Comparison of ENCODE assay signal across 16 mouse cellular contexts in the genomic region with DNA sequence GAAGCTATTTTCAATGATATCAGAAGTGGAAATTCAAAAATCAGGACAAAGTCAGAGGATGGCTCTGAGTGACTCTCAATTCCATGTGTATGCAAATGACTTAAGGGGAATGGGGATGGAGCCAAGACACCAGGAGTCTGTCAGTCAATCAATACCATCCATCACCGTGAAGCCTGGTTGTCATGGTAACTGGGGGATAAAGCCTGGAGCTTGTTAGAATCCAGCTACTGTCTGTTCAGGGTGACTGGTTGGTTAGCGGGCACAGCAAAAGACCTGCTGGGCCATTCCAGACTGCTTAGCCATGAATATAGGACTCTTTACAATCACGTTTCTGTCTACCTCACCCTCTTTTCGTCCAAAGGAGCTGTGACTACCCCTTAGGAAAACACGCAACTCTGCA. TPM values are rescaled to one million over a fixed set of nuclear protein-coding genes. Genes with fewer than 3 reads are reported as not detected.
DNase-seq lines count a peak whose midpoint lies in the region; ATAC-seq lines count a peak whose summit lies in the region.
"Had no signal": no experiment of that assay in that cellular context is flagged by ENCODE, and none has a peak within 500 bp of the region (broad histone marks: within the 10 kb centered on the region; RNA-seq: fewer than 3 reads in every experiment).

No protein-coding gene starts in this region.

- no peak overlapping the region for H3K9ac ChIP-seq in neural tube, embryonic 12.5 days
- H3K9ac ChIP-seq in neural tube, embryonic 15.5 days (replicated peaks): no peak overlapping the region
- no peak overlapping the region for H3K9ac ChIP-seq in forebrain, embryonic 15.5 days (replicated peaks)
- H3K9ac ChIP-seq: heart, embryonic 12.5 days; limb, embryonic 15.5 days had no signal

- no peak overlapping the region for H3K27ac ChIP-seq in neural tube, embryonic 12.5 days
- no peak overlapping the region for H3K27ac ChIP-seq in neural tube, embryonic 15.5 days (replicated peaks)
- H3K27ac ChIP-seq in forebrain, embryonic 15.5 days (replicated peaks): 0 out of 2 replicates have a peak overlapping the region, but pooled peaks have one; percentile 23
- peak overlapping the region; percentile 61; the same call in 1 of the 2 replicates for H3K27ac ChIP-seq in midbrain, embryonic 10.5 days (replicated peaks)
- H3K27ac ChIP-seq: layer of hippocampus, adult 2 months; limb, embryonic 15.5 days had no signal

- no peak overlapping the region for H3K4me3 ChIP-seq in neural tube, embryonic 12.5 days
- no peak overlapping the region for H3K4me3 ChIP-seq in neural tube, embryonic 15.5 days (replicated peaks)
- no peak overlapping the region for H3K4me3 ChIP-seq in forebrain, embryonic 15.5 days
- no peak overlapping the region for H3K4me3 ChIP-seq in midbrain, embryonic 10.5 days
- H3K4me3 ChIP-seq: heart, embryonic 12.5 days; layer of hippocampus, adult 2 months; limb, embryonic 15.5 days had no signal

- peak; percentile 50 for DNase-seq in midbrain, embryonic 10.5 days (ENCODE audit: low spot score)
- DNase-seq in left cerebral cortex, adult 9 months (ENCODE audit: low spot score in 2 of 2): no peak
- DNase-seq in frontal cortex, adult 2 months (ENCODE audit: extremely low spot score in 1 of 2, low spot score in 1 of 2): no peak
- DNase-seq in liver: no peak
- DNase-seq: adrenal gland, postnatal 36 days; cerebellum, adult 2 months; gastrocnemius, postnatal 10 days had no signal

- WGBS in neural tube, embryonic 12.5 days: 20% methylated on average over 5 of the region's 5 CpGs
- 19% methylated on average over 5 of the region's 5 CpGs for WGBS in neural tube, embryonic 15.5 days
- WGBS in forebrain, embryonic 15.5 days: 12% methylated on average over 5 of the region's 5 CpGs
- 17% methylated on average over 5 of the region's 5 CpGs for WGBS in midbrain, embryonic 10.5 days

- no peaks in the 10 kb centered on the region for H3K36me3 ChIP-seq in neural tube, embryonic 12.5 days
- no peaks in the 10 kb centered on the region for H3K36me3 ChIP-seq in neural tube, embryonic 15.5 days
- no peaks in the 10 kb centered on the region for H3K36me3 ChIP-seq in forebrain, embryonic 15.5 days
- no peaks in the 10 kb centered on the region for H3K36me3 ChIP-seq in midbrain, embryonic 10.5 days
- H3K36me3 ChIP-seq: heart, embryonic 12.5 days; limb, embryonic 15.5 days had no signal

- ATAC-seq in neural tube, embryonic 12.5 days (ENCODE audit: low FRiP score, low read depth): peak; percentile 83
- no peak for ATAC-seq in neural tube, embryonic 15.5 days (ENCODE audit: low FRiP score)
- ATAC-seq in forebrain, embryonic 15.5 days (replicated peaks): peak; percentile 58
- ATAC-seq: intestine, embryonic 16.5 days had no signal

- H3K27me3 ChIP-seq in neural tube, embryonic 12.5 days (replicated peaks): no peaks in the 10 kb centered on the region
- no peaks in the 10 kb centered on the region for H3K27me3 ChIP-seq in neural tube, embryonic 15.5 days (replicated peaks)
- no peaks in the 10 kb centered on the region for H3K27me3 ChIP-seq in forebrain, embryonic 15.5 days
- no peaks in the 10 kb centered on the region for H3K27me3 ChIP-seq in midbrain, embryonic 10.5 days (ENCODE audit: low read depth, poor library complexity, severe bottlenecking)
- H3K27me3 ChIP-seq: CH12.LX; limb, embryonic 15.5 days had no signal

- H3K9me3 ChIP-seq in neural tube, embryonic 12.5 days: no peaks in the 10 kb centered on the region
- no peaks in the 10 kb centered on the region for H3K9me3 ChIP-seq in neural tube, embryonic 15.5 days (replicated peaks)
- H3K9me3 ChIP-seq in forebrain, embryonic 15.5 days: no peaks in the 10 kb centered on the region
- no peaks in the 10 kb centered on the region for H3K9me3 ChIP-seq in midbrain, embryonic 10.5 days (replicated peaks)
- H3K9me3 ChIP-seq: heart, embryonic 12.5 days; limb, embryonic 15.5 days had no signal

- H3K4me2 ChIP-seq in neural tube, embryonic 12.5 days (replicated peaks): no peak overlapping the region
- H3K4me2 ChIP-seq in neural tube, embryonic 15.5 days: no peak overlapping the region
- H3K4me2 ChIP-seq in forebrain, embryonic 15.5 days (replicated peaks): no peak overlapping the region
- H3K4me2 ChIP-seq: heart, embryonic 12.5 days; limb, embryonic 15.5 days had no signal

- H3K4me1 ChIP-seq in neural tube, embryonic 12.5 days: peaks cover 7% of the 10 kb centered on the region; the same call in 1 of the 2 replicates
- H3K4me1 ChIP-seq in neural tube, embryonic 15.5 days: peaks cover 5% of the 10 kb centered on the region; the same call in 1 of the 2 replicates
- peaks cover 8% of the 10 kb centered on the region; the same call in 1 of the 2 replicates for H3K4me1 ChIP-seq in forebrain, embryonic 15.5 days
- peaks cover 17% of the 10 kb centered on the region for H3K4me1 ChIP-seq in midbrain, embryonic 10.5 days
- H3K4me1 ChIP-seq: heart, embryonic 12.5 days; limb, embryonic 15.5 days had no signal

RNA-seq across cellular contexts. Expression of a gene that starts 22.0 kb away (rescaled TPM):
- not detected in 2 replicates for polyA plus RNA-seq in neural tube, embryonic 12.5 days (2016; fragmentation: Nextera tagmentation; extraction: Ambion mirVana)
- polyA plus RNA-seq in neural tube, embryonic 15.5 days (2015; fragmentation: Nextera tagmentation; extraction: Ambion mirVana): not detected in 2 replicates
- polyA plus RNA-seq in forebrain, embryonic 15.5 days (2015; fragmentation: Nextera tagmentation; extraction: Ambion mirVana): not detected in 2 replicates
- not detected in 2 replicates for polyA plus RNA-seq in midbrain, embryonic 10.5 days (2016; fragmentation: Nextera tagmentation; extraction: Ambion mirVana)
- polyA plus RNA-seq in frontal cortex, adult 2 months (2012; rRNA removed): not detected in 2 replicates
- polyA plus RNA-seq: cerebellum, adult 2 months; heart, embryonic 12.5 days; intestine, embryonic 16.5 days; limb, embryonic 15.5 days; thymus, postnatal 0 days had no signal

RNA-seq across cellular contexts. Expression of a gene that starts 41.1 kb away (rescaled TPM):
- not detected in 2 replicates for polyA plus RNA-seq in neural tube, embryonic 12.5 days (2016; fragmentation: Nextera tagmentation; extraction: Ambion mirVana)
- 0.06 TPM in 1 of 2 replicates, not detected in the other for polyA plus RNA-seq in neural tube, embryonic 15.5 days (2015; fragmentation: Nextera tagmentation; extraction: Ambion mirVana)
- polyA plus RNA-seq in forebrain, embryonic 15.5 days (2015; fragmentation: Nextera tagmentation; extraction: Ambion mirVana): not detected in 2 replicates
- 0.24 TPM in 1 of 2 replicates, not detected in the other for polyA plus RNA-seq in midbrain, embryonic 10.5 days (2016; fragmentation: Nextera tagmentation; extraction: Ambion mirVana)
- 0.06 TPM in 1 of 2 replicates, not detected in the other for polyA plus RNA-seq in frontal cortex, adult 2 months (2012; rRNA removed)
- polyA plus RNA-seq: thymus, postnatal 0 days had no signal

Comparison
In these comparisons a context has a peak if more than half of its experiments do, and no peak if none do; other contexts are left out.
1. H3K27ac ChIP-seq: peak in forebrain, embryonic 15.5 days (single experiment) and midbrain, embryonic 10.5 days (single experiment); none in neural tube, embryonic 12.5 days (single experiment) and neural tube, embryonic 15.5 days (single experiment).